ENCODE assay signal across 9 mouse cellular contexts in the genomic region with DNA sequence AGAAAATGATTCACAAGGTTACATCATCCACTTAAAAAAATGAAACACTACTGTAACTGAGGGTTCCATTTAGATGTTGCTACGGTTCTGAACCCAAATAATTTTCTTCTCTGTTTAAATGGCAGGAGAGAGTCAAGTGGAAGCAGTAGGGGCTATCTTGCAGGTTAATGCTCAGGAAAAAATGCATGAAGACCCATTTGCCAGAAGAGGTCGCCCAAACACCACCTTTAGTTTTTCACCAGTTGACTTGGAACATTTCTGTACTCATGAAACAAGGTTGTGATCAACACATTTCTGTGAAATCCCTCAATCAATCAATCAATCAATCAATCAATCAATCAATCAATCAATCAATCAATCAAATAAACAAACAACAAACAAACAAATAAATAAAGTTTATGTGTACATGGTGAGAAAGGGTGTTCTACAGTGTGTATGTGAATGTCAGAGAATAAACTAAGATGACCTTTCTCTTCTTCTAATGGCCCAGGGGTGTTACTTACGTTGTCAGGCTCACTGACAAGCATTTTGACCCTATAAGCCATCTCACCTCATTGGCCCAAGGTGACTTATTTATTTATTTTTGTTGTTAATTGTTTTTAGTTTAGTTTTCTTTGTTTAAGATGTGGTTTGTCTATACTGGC.
DNase-seq lines count a peak whose midpoint lies in the region; ATAC-seq lines count a peak whose summit lies in the region.
"Had no signal": no experiment of that assay in that cellular context is flagged by ENCODE, and none has a peak within 500 bp of the region (broad histone marks: within the 10 kb centered on the region; RNA-seq: fewer than 3 reads in every experiment).

No protein-coding gene starts in this region.

- no peak overlapping the region for H3K4me3 ChIP-seq in hindbrain, embryonic 11.5 days (ENCODE audit: low read depth, low read length)
- no peak overlapping the region for H3K4me3 ChIP-seq in midbrain, embryonic 14.5 days (replicated peaks; ENCODE audit: low read depth, low read length)
- H3K4me3 ChIP-seq: lung, embryonic 15.5 days had no signal

- H3K9me3 ChIP-seq in hindbrain, embryonic 11.5 days (ENCODE audit: control insufficient read depth, low read length) = no peaks in the 10 kb centered on the region
- H3K9me3 ChIP-seq in midbrain, embryonic 14.5 days (ENCODE audit: control insufficient read depth, low read length) = no peaks in the 10 kb centered on the region
- H3K9me3 ChIP-seq: lung, embryonic 15.5 days had no signal

- H3K9ac ChIP-seq in hindbrain, embryonic 11.5 days (ENCODE audit: low read depth, low read length) = no peak overlapping the region
- no peak overlapping the region for H3K9ac ChIP-seq in midbrain, embryonic 14.5 days (replicated peaks; ENCODE audit: low read length)
- H3K9ac ChIP-seq: lung, embryonic 15.5 days had no signal

- 32% methylated on average over 3 of the region's 3 CpGs for WGBS in hindbrain, embryonic 11.5 days
- WGBS in midbrain, embryonic 14.5 days = 27% methylated on average over 3 of the region's 3 CpGs

- H3K4me2 ChIP-seq in hindbrain, embryonic 11.5 days (replicated peaks; ENCODE audit: low read depth, low read length) = no peak overlapping the region
- no peak overlapping the region for H3K4me2 ChIP-seq in midbrain, embryonic 14.5 days (ENCODE audit: low read length)
- H3K4me2 ChIP-seq: lung, embryonic 15.5 days had no signal

- peak; percentile 28 for DNase-seq in CD4-positive, CD25-positive, alpha-beta regulatory T cell, adult 2 months (ENCODE audit: low read depth, low spot score)
- DNase-seq in left cerebral cortex, adult 18-20 months (ENCODE audit: low spot score in 2 of 2) = peak; percentile 39 to 54
- DNase-seq in left cerebral cortex, adult 11 months (ENCODE audit: low spot score) = no peak
- peak; percentile 16 for DNase-seq in cerebellum, adult 9-11 months
- peak; percentile 72 for DNase-seq in hindbrain, embryonic 11.5 days (ENCODE audit: low spot score)
- DNase-seq in midbrain, embryonic 14.5 days = peak; percentile 88

- no peaks in the 10 kb centered on the region for H3K36me3 ChIP-seq in hindbrain, embryonic 11.5 days (ENCODE audit: control insufficient read depth, insufficient read depth, low read length)
- no peaks in the 10 kb centered on the region for H3K36me3 ChIP-seq in midbrain, embryonic 14.5 days (ENCODE audit: control insufficient read depth, insufficient read depth, low read length)
- H3K36me3 ChIP-seq: lung, embryonic 15.5 days had no signal

- H3K27me3 ChIP-seq in hindbrain, embryonic 11.5 days (ENCODE audit: control insufficient read depth, insufficient read depth, low read length) = no peaks in the 10 kb centered on the region
- H3K27me3 ChIP-seq in midbrain, embryonic 14.5 days (ENCODE audit: control insufficient read depth, insufficient read depth, low read length) = no peaks in the 10 kb centered on the region
- H3K27me3 ChIP-seq: lung, embryonic 15.5 days had no signal

- no peak for ATAC-seq in CD4-positive, CD25-positive, alpha-beta regulatory T cell, adult 4 months
- ATAC-seq in hindbrain, embryonic 11.5 days (ENCODE audit: low FRiP score) = peak; percentile 43
- 0 out of 2 replicates have a peak, but pooled peaks have one; percentile 37 for ATAC-seq in midbrain, embryonic 14.5 days (ENCODE audit: low FRiP score, low TSS enrichment)
- ATAC-seq in activated CD4-positive, CD25-positive, alpha-beta regulatory T cell, adult 4 months = no peak

- H3K4me1 ChIP-seq in hindbrain, embryonic 11.5 days (replicated peaks; ENCODE audit: control insufficient read depth, insufficient read depth, low read length) = no peaks in the 10 kb centered on the region
- no peaks in the 10 kb centered on the region for H3K4me1 ChIP-seq in midbrain, embryonic 14.5 days (ENCODE audit: control insufficient read depth, insufficient read depth, low read length)
- H3K4me1 ChIP-seq: lung, embryonic 15.5 days had no signal

- no peak overlapping the region for H3K27ac ChIP-seq in hindbrain, embryonic 11.5 days (ENCODE audit: low read depth, low read length)
- H3K27ac ChIP-seq in midbrain, embryonic 14.5 days (replicated peaks; ENCODE audit: low read depth, low read length) = no peak overlapping the region
- H3K27ac ChIP-seq: lung, embryonic 15.5 days had no signal

Comparison
In these comparisons a context has a peak if more than half of its experiments do, and no peak if none do; other contexts are left out.
1. ATAC-seq: peak in hindbrain, embryonic 11.5 days (single experiment) and midbrain, embryonic 14.5 days (single experiment); none in CD4-positive, CD25-positive, alpha-beta regulatory T cell, adult 4 months (single experiment) and activated CD4-positive, CD25-positive, alpha-beta regulatory T cell, adult 4 months (single experiment).